Mouse (Mus musculus) heart, postnatal 0 days (tissue): ENCODE data around the gene Slc17a2.

Source experiments
- CTCF ChIP-seq: IDR thresholded peaks from 2 replicates; pipeline ENCODE4 v1.5.1; 2016; ENCODE audit warnings: antibody characterized with exemption, control low read depth, low read depth
- EP300 ChIP-seq: IDR thresholded peaks from 2 replicates; pipeline ENCODE4 v1.6.1; 2016; ENCODE audit warnings: antibody characterized with exemption, low read depth

DNA sequence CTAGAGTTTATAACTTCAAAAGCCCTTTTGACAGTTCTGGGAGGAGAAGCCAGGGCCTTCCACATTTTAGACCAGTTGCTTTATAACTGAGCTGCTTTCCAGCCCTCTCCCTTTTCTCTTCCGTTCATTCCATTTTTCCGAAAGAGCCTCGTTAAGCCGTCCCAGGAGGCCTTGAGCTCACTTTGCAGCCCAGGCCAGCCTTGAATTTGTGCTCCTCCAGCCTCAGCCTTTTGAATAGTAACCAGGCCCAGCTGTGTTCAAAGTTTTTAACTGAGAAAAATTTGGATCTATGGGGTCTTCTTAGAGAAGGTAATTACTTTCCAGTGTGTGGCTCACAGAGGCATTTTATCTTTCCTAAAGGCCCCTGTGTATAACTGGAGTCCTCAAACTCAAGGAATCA is 39.1 kb downstream of the Slc17a2 start:
- TF ChIP-seq EP300 (no peak), CTCF (no peak)
